Mouse (Mus musculus) thymus, postnatal 10 days (tissue): ENCODE data around the gene Ppcdc.

ENCODE experiments used
- DNase-seq, 2 experiments: peaks; one replicate each; pipeline ENCODE4 v3.0.0; 2021; ENCODE audit warnings: low spot score in 2 of 2

The Ppcdc gene

DNA sequence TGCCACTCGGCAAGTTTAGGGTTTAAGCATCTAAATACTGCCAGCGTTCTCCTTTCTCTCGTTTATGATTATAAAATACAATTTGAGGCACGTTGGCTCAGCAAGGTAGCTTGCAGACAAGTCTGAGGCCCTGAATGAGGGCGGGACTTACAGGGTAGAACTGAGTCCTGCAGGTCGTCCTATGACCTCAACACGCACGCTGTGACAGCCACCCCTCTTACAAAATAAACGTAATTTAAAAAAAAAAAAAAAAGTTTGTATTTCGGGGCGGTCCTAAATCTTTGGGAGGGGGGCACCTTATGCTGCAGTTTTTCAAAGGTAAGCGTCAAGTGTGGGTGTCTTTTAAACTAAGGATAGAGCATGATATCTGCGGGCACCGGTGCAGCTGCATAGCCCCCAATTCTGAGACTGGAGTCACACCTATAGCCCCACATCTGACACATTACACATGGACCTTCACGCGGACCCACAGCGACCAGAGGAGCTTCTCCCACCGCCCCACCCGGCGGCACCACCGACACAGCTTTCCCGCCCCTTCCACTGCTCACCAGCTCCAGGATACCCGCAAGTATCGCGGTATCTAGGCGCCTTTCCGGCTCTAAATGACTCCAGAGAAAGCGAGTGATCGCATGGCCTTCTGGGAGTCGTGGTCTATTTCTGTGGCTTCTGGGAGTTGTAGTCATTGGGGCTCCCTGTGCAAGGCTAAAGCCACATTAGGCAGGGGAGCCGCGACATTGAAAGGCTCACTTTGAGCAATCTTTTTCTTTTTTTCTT is at the start of gene Ppcdc:
Ppcdc (minus strand) TSS at position 603 of the 774 bp plus-strand sequence.
- DNase-seq = peak; percentile 87 to 91

DNA sequence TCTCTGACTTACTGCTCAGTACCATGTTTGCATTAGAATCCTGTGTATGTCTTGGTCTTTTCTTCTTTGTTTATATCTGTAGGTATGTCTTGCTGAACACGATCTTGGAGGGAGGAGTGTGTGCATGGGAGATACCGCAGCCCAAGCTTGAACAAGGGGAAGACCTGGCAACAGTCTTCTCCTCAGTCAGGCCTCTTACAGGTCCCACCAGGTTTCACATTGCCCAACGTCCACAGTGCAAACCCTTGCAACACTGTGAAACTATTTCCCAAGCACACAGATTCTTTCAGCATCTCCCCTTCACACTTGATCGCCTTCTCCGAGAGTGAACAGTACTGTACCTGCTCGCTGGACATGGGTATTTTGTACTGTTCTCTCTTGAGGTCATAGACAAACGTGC is 47.9 kb upstream of the Ppcdc start:
- no peak for DNase-seq

DNA sequence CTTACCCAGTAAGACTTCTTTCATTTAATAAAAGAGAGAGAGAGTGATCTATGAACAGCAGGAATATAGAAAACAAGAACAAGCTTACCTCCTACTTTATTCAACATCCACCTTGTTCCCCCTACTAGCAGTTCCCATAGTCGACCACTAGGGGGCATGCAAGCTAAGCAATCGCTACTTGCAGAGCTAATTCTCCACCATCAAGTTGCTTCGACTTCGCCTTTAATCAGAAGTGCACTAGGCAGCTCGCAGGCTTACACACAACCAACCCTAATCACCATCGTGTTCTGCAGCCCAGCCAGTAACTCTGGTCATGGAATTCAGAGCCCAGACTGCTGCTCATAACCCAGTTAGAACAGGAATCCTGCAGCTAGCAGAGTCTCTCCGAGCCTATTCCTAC is 45.9 kb upstream of the Ppcdc start:
- peak; percentile 58 to 84 for DNase-seq

DNA sequence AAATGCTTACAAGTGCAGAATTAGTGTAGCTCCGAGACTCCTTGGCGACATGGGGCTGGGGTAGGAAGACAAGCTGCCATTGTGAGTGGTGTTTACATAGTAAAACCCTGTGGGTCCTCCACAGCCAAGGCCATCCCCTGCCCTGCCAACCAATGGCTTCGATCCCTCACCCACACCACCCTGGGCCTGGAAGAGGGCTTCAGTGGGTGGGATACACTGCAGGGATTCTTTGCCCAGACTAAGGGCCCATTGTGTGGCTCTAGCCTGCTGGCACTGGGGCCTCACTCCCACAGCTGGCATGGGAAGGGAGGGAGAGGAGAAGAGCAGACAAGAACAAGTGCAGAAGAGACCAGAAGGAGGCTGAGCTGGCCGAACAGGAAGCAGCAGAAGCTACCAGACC is 29.0 kb upstream of the Ppcdc start:
- DNase-seq = no peak

DNA sequence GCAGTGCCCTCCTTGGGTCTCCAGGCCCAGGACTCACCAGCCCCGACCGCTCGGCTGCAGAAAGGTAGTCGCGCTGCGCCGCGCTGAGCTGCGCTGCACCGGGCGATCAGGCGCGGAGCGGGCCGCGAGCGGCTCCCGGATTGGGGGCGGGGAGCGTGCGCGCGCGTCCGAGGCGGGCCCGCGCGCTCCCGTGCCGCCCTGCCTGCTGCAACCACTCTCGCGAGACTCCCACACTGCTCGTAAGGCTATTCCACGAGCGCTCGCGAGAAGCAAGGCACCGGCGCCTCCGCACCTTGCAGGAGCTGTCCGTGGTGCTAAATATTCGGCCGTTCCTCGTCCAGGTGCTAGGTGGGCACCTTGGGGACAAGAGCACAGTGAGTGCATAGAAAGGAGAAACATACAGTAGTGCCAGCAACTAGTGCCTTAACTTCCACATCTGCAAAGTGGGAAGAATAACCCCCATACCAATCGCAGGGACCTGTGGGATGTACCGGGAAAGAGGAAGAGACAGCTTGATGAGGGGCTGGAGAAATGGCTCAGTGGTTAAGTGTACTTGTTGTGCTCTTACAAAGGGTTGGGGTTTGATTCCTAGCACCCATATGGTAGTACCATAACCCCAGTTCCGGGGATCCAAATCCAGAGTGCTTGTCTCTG is 28.1 kb upstream of the Ppcdc start, which contains the start of gene Scamp5:
Scamp5 (minus strand) TSS at position 165 of the 654 bp plus-strand sequence.
- peak; percentile 82 to 93 for DNase-seq

DNA sequence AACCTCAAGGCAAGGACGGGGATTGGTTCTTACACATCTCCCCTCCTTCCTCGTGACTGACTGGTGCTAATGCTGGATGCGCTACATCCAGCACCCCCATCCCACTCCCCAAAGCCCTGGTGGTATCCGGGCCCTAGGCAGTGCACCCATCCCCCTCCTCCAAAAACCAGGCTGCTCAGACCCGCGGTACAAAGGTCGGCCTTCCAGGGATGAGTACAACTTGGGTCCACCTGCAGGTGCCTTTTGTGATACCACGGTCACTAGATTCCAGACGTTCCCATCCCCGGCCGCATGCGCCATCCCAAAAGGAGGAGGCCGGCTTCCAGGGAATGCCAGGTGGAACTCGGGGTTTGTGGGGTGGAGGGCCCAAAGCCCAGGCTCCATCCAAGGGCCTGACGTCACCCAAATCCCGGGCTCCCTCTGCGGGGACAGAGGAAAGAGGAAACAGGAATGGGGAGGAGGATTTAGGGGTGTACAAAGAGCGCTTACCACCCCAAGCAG is 27.4 kb upstream of the Ppcdc start:
- DNase-seq = no peak

DNA sequence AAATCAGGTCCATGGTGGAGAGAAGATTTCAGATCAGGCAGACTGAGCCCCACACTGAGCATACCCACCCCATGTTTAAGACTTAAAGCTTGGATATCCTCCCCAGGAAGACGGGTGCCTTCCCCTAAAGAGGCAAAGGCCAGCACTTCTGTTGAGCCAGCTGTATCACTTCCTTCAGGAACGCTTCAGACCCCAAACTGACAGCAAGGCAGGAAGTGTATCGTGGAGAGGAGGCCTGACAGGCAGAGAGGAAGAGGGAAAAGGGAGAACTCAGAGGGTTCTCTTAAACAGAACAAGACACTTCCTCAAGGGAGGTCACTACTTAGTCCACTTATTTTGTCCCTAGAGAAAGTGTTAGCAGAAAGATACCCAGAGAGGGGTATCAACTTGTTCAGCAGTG is 26.2 kb upstream of the Ppcdc start:
- DNase-seq = no peak

DNA sequence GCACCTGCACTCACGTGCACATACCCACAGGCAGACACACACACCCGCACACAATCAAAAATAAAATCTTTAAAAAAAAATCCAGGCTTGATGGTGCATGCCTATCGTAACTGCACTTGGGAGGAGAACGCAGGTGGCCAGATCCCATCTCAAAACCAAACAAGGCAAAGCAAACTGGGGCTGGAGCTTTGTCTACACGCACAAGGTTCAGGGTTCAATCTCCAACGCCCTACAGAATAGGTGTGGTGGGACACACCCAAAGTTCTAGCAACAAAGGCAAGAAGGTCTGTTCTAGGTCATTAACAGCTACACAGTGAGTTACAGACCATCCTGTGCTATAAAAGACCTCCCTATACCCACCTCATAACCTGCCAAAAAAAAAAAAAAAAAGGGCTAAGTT is 22.9 kb upstream of the Ppcdc start:
- DNase-seq = no peak

DNA sequence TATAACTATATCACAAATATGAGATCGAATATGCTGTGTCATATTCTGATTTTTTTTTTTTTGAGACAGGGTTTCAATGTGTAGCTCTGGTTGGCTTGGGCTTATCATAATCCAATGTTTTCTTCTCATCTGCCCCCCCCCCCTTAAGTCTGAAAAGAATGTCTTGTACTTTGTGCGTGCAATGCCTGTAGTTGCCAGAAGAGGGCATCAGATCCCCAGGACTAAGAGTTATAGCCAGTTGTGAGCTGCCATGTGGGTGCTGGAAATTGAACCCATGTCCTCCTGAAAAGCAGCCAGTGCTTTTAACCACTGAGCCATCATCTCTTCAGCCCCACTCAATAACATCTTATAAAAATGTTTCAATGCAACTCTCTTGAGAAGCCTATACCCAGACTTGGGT is 19.8 kb upstream of the Ppcdc start:
- no peak for DNase-seq

DNA sequence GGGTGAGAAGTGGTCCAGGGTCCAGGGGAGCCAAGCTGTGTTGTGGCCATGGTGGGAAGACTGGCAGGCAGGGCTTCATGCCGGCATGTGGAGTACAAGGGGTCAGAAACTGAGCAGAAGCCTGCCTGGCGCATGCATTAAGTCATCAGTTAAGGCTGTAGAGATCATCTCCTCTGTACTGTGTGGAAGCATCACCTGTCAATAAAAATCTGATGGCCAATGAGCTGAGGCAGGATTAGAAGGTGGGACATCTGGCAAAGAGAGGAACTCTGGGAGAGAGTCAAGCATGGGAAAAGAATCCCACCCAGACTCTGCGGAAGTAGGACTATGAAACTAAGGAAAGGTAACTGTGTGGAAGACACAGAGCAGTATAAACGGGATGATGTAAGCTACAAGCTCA is 13.6 kb upstream of the Ppcdc start:
- DNase-seq = no peak

DNA sequence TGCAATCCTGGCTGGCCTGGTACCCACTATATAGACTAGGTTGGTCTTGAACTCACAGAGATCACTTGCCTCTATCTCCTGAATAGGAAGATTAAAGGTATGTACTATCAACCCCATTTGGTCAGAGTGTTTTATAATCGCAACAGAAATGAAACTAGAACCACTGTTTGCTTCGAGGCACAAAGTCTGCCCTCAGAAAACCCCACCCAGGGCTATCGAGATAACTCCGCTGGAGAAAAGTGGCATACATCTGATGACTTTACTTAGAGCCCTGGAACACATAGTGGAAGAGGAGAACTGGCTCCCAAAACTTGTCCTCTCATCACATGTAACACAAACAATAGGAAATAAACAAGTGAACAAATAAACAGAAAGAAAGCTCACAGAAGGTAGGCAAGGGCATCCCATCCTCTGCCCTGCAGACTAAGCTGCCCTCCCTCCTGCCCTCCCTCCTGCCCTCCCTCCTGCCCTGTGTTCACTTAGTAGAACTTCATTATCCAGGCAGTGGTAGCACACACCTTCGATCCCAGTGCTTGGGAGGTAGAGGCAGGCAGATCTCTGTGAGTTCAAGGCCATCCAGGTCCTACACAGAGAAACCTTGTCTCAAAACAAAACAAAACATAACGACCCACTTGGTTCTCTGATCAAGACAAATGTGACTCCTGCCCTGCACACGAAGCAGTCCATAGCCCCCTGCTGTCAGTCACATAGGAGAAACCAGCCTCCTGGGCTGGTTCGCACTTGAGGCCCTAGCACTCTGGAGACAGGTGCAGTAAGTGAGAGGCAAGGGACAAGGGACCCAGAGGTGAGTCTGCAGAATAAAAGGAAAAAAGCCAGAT is 12.9 kb upstream of the Ppcdc start:
- no peak for DNase-seq

DNA sequence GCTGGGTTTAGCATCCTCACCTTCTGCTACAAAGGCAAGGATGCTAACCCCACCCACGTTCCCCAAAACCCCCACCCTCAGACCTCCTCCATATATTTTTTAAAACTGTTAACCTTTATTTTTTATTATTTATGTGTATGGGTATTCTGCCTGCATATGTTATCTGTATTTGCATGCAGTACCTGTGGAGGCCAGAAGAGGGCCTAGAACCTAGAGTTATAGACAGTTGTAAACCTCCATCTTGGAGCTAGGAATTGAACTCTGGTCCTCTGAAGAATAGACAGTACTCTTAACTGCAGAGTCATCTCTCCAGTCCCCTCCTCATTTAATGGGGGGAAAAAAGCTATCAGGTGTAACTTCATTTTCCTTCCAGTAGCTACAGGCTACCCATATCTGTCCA is 9.8 kb upstream of the Ppcdc start:
- DNase-seq = no peak

DNA sequence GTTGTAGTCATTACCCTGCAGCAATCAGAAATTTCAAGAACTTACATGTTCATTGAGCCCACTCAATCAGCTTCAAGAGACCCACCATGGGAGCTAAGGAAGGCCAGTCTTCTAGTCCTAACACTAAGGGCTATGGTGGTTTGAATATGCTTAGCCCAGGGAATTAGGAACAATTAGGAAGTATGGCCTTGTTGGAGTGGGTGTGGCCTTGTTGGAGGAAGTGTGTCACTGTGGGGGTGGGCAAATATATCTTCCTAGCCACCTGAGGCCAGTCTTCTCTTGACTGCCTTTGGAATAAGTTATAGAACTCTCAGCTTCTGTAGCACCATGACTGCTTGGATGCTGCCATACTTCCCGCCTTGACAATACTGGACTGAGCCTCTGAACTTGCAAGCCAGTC is 696 bp upstream of the Ppcdc start:
- no peak for DNase-seq

DNA sequence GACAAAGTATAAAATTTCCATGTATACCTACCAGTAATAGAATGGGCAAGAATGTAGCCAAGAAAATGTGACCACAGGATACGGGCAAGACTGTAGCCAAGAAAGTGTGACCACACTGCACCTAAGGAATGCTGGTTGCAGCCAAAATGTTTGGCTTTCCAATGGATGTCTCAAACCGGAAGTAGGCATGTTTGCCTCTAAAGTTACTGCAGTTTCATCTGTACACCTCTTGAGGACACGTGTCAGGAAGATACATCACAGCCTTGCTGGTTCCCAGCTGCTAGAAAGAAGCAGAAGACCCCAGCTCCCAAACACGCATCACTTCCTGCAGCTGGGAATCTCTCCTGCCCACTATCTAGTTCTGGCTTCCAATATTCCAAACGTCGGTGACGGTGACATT is 841 bp downstream of the Ppcdc start:
- DNase-seq = no peak

DNA sequence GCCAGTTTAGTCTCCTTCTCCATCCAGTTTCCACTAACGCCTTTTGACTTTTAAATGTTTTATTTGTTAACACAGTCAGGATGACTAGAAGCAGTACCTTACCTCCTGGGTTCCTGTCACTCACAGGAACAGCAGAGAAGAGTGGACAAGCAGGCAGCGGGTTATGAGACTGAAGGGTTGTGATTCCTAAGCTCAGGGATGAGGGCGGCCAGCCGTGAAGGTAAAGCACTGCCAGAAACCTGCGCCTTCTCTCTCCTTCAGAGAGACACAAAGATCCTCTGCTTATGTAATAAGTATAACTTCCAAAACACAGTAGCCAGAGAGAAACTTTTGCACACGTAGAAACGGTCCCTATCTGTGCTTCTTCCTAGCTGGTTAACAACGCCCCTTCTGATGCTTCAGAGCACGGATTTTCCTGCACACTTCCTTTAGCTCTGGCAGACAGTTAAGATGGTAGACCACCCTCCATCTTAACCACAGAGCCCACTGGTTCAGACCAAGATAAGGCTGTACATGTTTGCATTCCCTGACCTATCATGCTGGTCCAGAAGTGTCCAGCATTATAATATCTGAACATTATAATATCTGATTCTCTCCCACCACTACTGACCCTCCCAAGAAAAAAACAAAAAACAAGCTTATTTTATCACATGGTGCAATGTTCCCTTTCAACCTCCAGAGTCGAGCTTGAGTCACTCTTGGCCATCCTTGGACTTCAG is 1.9 kb downstream of the Ppcdc start:
- no peak for DNase-seq

DNA sequence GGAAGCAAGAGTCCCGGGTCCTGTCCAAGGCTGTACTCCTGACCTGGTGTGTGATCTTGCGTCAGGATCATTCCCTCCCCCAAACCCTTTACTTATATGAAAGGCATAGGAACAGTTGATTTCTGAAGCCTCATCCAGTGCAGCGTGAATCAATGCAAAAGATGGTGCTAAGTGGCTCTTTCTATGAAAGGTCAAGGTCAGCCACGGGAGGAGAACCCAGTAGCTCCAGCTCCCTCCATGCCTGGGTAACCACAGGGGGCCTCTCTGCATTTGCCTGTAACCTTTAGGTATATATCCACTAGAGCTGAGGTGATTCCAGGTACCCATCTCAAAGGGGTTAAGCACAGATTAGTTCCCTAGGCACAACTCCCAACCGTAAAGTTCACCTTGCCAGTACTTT is 3.8 kb downstream of the Ppcdc start:
- no peak for DNase-seq

DNA sequence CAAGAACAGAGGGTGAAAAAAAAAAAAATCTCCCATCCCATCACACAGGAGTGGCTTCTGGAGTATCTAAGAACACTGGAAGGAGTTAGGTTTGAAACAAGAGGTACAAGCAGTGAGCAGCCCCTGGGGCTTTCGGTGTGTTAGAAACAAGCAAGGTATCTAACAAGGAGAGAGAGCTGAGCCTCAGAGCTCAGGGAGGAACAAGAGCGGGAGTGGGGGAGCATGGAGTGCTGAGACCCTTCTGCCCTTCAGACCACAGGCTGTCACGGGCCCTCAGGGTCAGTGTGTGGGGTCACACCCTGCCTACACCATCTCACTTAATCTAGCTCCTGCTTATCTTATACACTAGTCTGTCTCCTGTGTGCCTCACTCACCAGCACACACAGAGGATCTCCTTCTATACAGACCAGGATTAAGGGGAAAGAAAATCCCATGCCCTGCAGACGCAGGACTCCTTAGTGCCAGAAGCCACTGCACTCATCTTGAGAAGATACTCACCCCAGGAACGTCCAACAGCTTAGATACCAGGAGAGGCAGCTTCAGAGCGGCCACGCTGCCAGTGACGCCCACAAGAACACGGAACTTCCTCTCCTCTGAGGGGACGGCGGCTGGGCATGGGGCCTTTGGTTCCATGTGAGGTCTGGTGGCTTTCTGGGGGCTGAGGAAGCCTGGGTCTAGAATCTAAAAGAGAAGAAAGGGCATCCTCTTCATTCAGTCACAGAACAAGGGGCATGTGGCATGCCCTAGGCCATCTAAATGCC is 5.3 kb downstream of the Ppcdc start:
- DNase-seq = no peak

DNA sequence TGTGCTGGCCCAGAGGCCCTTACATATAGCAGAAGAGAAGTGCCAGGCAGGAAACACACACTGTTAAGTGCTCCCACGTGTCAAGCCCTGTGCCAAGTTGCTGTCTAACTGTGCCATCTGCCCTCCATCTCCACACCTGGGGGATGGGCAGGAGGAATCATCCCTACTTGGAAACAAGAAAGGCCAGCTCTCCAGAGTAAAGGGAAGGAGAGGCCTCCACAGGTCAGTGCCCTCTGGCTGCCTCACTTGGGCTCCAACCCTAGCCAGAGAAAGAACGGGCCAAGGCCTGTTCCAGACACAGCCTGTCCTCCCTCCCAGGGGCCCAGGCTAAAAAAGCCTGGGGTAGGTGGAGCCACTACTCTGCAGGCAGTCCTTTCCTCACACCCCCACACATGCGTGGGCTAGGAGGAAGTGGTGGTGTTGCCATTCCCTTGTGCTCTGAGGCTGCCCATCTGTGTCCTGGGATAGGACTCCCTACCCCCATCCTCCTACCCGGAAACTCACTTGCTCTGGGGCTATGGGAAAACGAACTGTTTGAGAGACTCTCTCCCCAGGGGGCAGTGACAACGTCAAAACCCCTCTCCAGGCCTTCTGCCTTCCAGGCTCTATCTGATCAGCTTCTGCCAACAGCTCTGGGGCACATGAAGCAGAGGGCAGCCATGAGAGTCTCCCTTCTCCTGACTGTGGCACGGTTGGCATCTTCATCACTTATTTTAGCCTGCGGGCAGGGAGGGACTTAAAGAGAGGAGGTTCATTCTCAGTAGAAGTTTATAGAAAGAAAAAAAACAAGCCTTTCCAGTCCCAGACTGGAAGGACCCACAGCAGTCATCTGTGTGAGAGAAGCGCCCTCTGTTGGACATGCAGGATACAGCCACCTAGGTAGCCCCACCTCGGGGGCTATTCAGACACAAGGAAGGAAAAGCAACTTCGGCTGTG is 6.6 kb downstream of the Ppcdc start:
- DNase-seq = peak; percentile 75 to 88

DNA sequence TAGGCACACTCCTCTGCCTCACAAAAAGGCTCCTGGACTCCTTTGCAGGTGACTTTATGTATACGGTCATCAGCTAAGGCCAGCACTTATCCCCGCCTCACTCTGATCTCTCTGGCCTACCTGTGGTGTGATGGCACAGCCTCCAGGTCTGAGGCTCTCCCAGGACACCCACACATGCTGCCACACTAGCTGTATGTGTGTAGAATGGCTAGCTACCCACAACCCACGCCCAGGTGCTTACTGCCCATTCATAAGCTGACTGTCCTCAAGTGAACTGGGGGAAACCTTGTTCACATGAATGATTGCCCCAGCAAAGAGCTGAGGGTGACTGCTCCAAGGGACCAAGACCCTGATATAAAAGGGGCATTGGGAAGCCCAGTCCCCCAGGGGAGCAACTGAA is 7.4 kb downstream of the Ppcdc start:
- DNase-seq = no peak

DNA sequence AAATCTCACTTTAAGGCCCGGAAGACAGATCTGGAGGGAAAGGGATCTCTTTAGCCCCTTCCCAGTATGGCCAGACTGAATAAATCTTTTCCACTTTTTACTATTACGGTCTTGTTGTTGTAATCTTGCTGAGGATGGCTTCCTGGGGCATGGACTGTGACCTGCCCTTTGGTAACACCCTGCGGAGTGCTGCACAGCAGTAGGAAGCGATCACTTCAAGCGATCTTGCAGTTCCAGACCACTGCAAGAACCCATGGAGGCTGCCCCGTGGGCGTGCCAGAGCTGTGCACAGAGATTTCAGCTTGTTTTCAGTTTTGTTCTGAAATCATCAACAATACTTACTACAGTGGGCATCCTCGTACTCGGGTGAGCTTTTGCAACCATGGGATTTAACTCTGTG is 8.7 kb downstream of the Ppcdc start:
- DNase-seq = no peak
